Mouse (Mus musculus) thymus, adult 2 months (tissue): Measurements from ENCODE around the gene Trcg1.

Experiments used
- CTCF ChIP-seq: fragments of 200-500 bp; IDR thresholded peaks from 2 replicates; pipeline ENCODE4 v1.5.1; 2012; ENCODE audit warnings: mild to moderate bottlenecking, control low read depth, low read length, moderate library complexity, borderline replicate concordance; ENCODE audit not compliant: control insufficient read depth, poor library complexity, insufficient read depth; ENCODE audit errors: extremely low read depth
- POLR2A ChIP-seq: fragments of 200-500 bp; IDR thresholded peaks from 2 replicates; pipeline ENCODE4 v1.6.1; 2012; ENCODE audit warnings: mild to moderate bottlenecking, low read length, control low read depth, moderate library complexity; ENCODE audit not compliant: control insufficient read depth, poor library complexity, insufficient read depth; ENCODE audit errors: extremely low read depth

GRCm38 (mm10) chr9:57270399-57270798 is 34.0 kb downstream of the Trcg1 start:
- TF ChIP-seq CTCF: no peak
- no peak for TF ChIP-seq POLR2A
